Mouse (Mus musculus) megakaryocyte progenitor cell, adult 5-6 weeks (primary cell): ENCODE data around the gene Unc13a. TPM values are rescaled to one million over a fixed set of nuclear protein-coding genes. Genes with fewer than 3 reads are reported as not detected.
A peak's percentile ranks its signal among the peaks of the same experiment; 100 is the strongest.

ENCODE experiments used
- ATAC-seq: replicated peaks from 2 replicates; pipeline ENCODE4 v1.8.0; 2016; ENCODE audit warnings: mild to moderate bottlenecking, moderate TSS enrichment, inconsistent platforms; ENCODE audit not compliant: poor library complexity
- total RNA-seq, 2 experiments: library from RNA; stranded (forward) in 1 of 2; stranded (reverse) in 1 of 2; fragments of 157-497, 149-512 nt in 1 of 2; fragments of 200-1000 nt in 1 of 2; gene quantifications; 2 replicates each; pipeline versions ENCODE4 v1.2.3 to v1.2.4; 2015 to 2017

The Unc13a gene
- total RNA-seq, 2 experiments from 2014 or later, result 0.79 to 1.8 TPM

DNA sequence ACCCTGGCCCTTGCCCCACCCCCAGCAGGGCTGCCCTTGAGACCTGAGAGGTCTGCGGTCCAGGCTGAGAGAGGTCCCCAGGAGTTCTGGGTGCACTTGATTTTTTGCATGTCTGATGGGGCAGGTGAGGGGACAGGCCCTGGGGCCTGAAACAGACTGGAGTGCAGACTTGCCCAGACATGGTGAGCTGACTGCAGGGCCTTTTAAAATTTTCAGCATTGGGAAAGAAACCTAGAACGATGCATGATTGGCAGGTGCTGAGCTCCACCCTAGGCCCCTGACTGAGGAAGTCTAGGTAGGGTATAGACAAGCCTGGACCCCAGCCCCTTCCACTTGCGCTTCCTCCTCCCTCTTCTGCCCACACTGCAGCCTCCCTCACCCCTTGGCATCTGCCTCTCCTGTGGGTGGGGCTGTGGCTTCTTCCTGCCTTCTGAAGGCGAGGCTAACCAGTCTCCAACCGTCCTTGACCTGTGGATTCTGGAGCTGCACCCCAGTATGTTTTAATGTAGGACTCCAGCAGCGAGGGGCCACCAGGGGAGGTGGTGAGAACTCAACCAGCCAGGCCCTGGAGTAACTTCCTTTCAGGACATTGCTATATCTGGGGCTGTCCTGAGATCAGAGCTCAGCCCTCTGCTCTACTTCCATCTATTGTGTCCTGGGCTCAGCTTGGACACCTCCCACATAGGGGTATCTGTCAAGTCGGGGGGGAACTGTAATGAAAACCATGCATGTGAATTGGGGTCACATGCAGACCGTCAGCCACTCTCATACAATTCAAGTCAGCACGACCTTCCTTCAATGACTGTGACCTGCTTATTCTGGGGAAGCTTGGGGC lies 44.1 kb downstream of the Unc13a start:
- peak; percentile 13; the same call in 1 of the 2 replicates for ATAC-seq

DNA sequence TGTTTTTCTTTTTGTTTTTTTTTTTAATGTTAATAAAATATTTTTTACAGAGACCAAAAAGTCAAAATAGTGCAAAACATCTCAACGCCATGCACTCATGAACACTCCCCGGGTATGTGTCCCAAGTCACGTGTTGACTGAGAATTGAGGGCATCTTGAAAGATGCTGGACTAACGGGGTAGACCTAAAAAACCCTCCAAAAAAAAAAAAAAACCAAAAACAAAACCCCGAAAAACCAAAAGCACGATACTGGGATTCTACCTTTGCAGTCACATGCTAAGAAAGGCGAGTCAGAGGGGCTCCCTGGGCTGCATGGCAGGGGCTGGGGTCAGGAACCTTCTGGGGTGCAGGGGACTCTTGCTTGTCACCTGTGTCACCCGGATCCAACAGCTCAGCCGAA lies 44.8 kb downstream of the Unc13a start:
- no peak for ATAC-seq

- ATAC-seq, result peak; percentile 7; the same call in 1 of the 2 replicates
These were observed 46.5 kb downstream of the Unc13a start for GRCm38 (mm10) chr8:71625088-71625487.

GRCm38 (mm10) chr8:71619786-71620185 lies 51.8 kb downstream of the Unc13a start:
- ATAC-seq, result no peak

DNA sequence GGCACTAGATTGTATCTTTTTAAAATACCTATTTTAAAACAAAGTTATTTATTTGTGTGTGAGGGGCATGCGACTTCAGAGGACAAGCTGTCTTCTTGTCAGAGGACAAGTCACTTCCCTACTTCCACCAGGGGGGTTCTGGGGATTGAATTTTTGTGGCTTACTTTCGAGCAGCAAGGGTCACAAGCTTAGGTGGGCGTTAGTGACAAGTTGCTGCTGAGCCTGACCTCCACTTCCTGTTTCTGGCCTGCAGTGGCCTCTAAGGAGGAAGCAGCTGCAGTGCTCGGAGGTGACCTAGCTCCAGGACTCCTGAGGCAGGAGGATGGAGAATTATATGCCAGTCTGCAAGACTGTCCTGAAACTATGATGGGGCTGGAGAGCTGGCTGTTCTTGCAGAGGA lies 58.1 kb downstream of the Unc13a start:
- peak; percentile 33 for ATAC-seq

GRCm38 (mm10) chr8:71612141-71612540 lies 59.4 kb downstream of the Unc13a start:
- ATAC-seq, result no peak

GRCm38 (mm10) chr8:71610822-71611651 lies 60.5 kb downstream of the Unc13a start, which contains the start of gene Colgalt1:
TSS of gene Colgalt1 (plus strand) at chr8:71610998.
- peak; percentile 95 for ATAC-seq

GRCm38 (mm10) chr8:71604021-71604420 lies 67.5 kb downstream of the Unc13a start:
- no peak for ATAC-seq

DNA sequence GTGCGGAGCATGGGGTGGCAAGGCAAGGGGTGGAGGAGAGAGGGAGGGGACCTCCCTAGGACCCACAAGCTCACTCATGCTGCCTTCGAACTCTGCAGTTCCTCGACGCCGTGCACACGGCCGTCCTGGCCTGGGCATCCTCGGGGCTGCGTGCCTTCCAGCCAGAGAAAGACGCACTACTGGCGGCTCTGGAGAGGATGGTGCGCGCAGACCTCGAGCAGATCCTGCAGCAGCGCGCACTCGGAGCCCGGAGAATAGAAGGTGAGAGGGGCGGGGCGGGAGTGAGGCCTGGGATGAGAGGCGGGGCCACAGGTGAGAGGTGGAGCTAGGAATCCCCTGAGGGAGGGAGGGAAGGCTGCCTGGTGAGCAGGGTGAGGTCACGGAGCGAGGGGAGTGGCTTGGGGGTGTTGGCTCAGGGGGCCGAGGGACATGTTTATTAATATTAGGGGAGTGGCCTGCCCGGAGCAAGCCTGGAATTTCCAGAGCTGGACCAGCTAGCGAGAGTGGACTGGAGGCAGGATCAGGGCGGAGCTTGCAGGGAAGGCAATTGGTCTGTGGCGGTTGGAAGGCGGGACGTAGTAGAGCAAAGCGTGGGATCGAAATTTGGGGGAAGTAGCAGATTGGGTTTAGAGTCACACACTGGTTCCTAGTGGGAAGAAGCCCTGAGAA lies 68.8 kb downstream of the Unc13a start:
- ATAC-seq, result peak; percentile 49

- ATAC-seq, result peak; percentile 40
These were observed 69.5 kb downstream of the Unc13a start for GRCm38 (mm10) chr8:71601939-71602665.

- no peak for ATAC-seq
These were observed 72.7 kb downstream of the Unc13a start for GRCm38 (mm10) chr8:71598841-71599240.

- ATAC-seq, result no peak
These were observed 73.2 kb downstream of the Unc13a start for GRCm38 (mm10) chr8:71598375-71598774.

DNA sequence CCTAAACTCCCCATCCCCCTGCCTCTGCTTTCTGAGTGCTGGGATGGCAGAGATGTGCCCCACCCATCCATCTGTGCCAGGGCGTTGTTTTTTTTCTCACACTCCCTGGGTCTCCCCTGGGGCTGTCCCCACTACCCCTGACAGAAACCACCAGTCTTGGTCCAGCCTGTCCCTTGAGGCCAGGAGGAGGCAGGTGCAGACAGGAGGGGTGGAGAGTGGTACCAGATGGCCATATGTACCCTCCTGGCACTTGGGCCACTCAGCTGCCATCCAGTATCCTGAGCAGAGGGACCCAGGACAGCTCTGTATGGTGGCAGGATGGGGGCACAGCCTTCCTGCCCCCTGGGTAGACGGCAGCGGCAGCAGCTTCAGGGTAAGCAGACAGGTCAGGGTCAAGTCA lies 74.1 kb downstream of the Unc13a start, which contains the start of gene Fam129c:
Fam129c (plus strand) TSS at position 198 of the 400 bp plus-strand sequence.
- ATAC-seq, result no peak

DNA sequence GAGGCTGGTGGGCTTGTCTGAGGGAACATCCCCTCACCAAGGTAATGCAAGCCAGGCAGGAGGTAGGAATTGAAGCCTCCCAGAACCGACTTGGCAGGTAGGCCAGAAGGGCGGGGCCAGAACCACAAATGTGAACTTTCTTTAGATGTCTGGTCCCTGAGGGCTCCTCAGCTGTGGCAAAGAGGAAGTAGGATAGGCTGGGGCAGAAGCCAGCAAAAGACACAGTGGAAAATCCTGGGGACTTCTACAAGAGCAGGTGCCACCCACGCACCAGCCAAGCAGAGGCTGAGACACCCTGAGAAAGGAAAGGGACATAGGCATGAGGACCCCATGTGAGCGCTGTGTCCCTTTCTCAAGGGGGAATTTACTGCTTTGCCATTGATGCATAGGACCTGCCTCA lies 74.8 kb downstream of the Unc13a start:
- 0 out of 2 replicates have a peak, but pooled peaks have one; percentile 5 for ATAC-seq

DNA sequence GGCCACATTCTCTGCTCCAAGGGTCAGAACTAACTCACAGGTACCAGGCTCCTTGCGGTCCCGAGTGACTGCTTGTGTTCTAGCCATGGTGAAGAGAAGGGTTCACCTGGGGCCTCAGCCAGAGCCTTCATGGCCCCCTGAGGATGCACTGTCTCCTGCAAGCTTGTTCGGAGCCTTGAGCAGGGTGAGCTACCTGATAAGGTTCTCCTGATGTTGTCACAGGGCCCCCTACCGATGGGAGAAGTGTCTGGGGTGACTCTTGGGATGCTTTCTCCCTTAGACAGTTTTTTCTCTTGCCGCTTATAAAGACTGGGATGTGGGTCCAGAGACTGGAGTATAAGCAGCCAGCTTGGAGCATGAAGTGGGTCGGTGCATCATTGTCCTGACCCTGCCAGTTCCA lies 75.2 kb downstream of the Unc13a start:
- ATAC-seq, result no peak

GRCm38 (mm10) chr8:71595862-71596261 lies 75.7 kb downstream of the Unc13a start:
- ATAC-seq, result peak; percentile 72

GRCm38 (mm10) chr8:71594324-71594722 lies 77.2 kb downstream of the Unc13a start:
- ATAC-seq, result no peak

DNA sequence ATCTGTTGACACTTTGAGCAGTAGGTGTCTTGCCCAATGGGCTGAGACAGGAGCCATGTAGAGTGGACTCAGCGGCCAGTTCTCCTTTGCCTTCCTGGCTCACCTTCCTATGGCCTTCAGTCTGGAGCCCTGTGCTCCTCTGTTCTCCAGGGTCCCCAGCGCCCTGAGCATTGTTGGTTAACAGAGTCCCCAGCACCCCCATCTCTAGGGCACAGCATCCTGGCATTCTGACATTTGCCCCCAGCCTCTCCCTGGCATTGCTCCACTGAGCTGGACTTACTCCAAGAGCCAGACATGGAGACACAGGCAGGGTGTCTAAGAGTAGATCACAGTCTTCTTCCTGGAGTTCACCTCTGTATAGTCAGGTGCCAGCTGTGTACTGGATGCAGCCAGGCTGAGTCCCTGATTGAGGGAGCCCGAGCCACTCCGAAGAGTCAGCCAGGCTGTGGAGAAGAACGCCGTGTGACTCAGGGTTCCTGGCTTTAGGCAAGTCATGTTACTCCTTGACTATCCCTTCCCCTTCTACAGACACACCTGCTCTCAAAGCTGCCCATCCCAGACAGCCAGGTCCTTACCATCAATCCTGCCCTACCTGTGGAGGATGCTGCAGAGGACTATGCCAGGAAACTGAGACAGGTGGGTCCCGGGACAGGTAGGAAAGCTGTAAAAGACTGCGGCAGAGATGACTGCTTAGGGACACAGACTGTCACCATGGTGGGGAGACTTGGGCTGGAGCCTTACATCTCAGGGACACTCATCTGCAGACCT lies 77.8 kb downstream of the Unc13a start:
- no peak for ATAC-seq

- peak; percentile 15 for ATAC-seq
These were observed 79.0 kb downstream of the Unc13a start for GRCm38 (mm10) chr8:71592374-71593170.
